Mouse (Mus musculus): ENCODE measurements around the gene Grik1. TPM values are rescaled to one million over a fixed set of nuclear protein-coding genes. Genes with fewer than 3 reads are reported as not detected.

Gene Grik1
- polyA plus RNA-seq, 1 experiment from 2014 or later: 45.0 TPM

Other genes starting within 250 kb of the Grik1 start
- gene Cldn17, start 216.7 kb upstream of the Grik1 start, polyA plus RNA-seq (2015; fragmentation: Nextera tagmentation; extraction: Ambion mirVana): not detected in 2 replicates